Mouse (Mus musculus): ENCODE measurements around the gene Gm17949.

The Gm17949 gene

DNA sequence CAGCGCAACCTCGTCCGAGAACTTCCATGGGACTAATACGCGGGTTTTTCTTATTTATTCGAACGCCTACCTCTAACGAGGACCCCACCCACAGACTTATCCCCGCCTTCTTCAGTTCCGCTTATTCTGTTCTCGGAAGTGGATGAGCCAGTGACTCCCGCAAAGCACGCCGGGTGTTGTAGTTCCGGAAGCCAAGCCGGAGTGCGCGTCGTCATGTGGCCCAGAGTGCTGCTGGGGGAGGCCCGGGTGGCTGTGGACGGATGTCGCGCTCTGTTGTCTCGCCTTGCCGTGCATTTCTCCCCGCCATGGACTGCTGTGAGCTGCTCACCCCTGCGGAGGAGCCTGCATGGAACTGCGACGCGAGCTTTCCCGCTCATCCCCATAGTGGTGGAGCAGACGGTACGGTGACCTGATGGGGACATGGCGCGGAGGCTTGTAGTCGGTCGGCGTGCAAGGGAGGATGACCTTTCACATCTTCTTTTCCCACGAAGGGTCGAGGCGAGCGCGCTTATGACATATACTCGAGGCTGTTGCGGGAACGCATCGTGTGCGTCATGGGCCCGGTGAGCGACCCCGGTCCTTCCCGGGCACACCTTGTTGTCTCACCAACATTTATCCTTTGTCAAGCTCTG lies 21.0 kb upstream of the Gm17949 start, which contains the start of gene Clpp:
TSS of gene Clpp (plus strand) at position 191 of the 632 bp plus-strand sequence.
- DNase-seq (ENCODE audit: low read depth, low spot score), result peak; percentile 98

DNA sequence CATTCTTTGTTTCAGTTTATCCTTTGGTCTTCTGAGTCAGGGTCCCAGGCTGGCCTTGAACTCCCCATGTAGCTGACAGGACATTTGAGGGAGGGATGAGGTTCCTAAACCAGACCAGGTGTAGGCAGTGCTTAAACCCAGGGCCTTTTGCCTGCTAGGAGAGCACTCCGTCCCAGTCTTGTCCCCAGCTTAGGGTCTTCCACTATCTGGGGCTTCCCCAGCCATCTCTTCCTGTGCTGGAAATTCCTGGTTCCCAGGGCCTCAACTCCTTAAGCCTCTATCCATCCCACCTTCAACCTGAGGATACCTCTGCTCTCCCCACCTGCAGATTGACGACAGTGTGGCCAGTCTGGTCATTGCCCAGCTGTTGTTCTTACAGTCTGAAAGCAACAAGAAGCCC lies 20.3 kb upstream of the Gm17949 start:
- no peak for DNase-seq (ENCODE audit: low read depth, low spot score)

DNA sequence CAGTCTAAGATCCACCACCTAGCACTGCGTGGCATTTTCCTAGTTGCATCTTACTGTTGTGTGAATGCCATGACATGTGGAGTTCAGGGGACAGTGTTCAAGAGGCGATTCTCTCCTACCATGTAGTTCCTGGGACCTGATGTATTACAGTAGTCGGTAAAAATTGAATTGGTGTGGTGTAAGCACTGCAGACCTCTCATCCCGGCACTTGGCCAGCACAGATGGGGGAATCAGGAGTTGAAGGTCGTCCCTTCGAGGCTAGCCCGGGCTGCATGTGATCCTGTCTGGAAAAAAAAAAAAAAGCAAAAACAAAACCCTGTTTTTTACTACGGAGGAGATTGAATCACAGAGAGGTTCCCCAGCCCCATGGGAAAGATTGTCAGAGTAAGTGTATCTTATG lies 16.2 kb upstream of the Gm17949 start:
- no peak for DNase-seq (ENCODE audit: low read depth, low spot score)

DNA sequence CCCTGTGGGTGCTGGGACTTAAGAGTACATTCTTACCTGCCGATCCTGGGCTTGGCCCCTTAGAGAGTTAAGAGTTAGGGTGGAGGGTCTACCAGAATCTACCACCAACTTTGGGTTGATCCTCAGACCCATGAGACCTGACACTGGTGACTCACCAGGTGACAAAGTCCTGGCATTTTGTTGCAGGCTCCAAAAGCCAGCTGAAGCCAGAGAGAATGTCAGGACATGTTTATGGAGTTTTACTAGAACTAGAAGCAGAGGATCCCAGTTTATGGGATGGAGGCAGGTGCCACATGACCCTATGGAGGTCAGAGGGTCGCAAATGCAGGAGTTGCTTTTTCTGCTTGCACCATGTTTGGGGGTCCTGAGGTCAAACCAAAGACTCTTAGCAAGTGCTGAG lies 14.8 kb upstream of the Gm17949 start:
- DNase-seq (ENCODE audit: low read depth, low spot score), result no peak

DNA sequence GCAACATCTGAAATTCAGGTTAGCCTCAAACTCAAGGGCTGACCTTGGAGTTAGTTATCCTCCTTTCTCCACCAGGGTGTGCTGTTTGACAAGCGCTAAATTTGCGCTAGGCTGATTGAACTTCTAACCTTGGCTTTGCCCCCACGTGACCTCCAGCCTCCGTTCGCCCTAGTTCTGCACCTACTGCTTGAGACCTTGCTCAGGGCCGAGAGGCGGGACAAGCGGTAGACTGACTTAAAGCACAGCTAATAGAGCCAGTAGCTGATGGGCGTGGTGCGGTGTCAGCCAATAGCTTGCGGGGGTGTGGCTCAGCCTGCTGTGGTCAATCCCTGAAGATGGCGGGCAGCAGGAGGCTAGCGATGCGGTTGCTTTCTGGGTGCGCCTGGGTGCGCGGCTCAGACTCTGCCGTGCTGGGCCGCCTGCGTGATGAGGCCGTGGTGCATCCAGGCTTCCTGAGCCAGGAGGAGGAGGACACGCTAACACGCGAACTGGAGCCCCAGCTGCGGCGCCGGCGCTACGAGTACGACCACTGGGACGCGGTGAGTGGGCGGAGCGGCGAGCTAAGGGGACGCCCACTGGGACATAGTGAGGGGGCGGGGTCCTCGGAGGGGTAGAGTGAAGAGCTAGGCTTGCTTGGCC lies 14.1 kb upstream of the Gm17949 start, which contains the start of gene Alkbh7:
TSS of gene Alkbh7 (plus strand) at position 311 of the 639 bp plus-strand sequence.
- peak; percentile 99 for DNase-seq (ENCODE audit: low read depth, low spot score)

DNA sequence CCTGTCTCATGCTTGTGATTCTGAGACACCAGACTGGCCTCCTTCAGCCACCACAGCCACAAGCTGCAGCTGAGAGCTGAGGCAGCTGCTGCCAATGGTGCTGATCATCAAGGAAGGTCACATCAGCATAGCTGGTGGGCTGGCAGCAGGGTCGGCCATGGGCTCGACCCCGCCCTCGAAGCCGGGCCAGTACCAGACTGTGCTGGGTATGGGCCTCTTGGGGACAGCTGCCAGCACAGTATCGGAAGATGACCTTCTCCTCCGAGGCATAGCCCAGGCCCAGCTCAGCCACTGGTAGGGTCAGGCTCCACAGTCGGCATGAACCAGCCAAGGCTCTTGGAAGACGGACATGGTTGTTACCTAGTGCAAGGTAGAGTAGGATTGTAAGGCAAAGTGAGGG lies 11.9 kb upstream of the Gm17949 start:
- no peak for DNase-seq (ENCODE audit: low read depth, low spot score)

DNA sequence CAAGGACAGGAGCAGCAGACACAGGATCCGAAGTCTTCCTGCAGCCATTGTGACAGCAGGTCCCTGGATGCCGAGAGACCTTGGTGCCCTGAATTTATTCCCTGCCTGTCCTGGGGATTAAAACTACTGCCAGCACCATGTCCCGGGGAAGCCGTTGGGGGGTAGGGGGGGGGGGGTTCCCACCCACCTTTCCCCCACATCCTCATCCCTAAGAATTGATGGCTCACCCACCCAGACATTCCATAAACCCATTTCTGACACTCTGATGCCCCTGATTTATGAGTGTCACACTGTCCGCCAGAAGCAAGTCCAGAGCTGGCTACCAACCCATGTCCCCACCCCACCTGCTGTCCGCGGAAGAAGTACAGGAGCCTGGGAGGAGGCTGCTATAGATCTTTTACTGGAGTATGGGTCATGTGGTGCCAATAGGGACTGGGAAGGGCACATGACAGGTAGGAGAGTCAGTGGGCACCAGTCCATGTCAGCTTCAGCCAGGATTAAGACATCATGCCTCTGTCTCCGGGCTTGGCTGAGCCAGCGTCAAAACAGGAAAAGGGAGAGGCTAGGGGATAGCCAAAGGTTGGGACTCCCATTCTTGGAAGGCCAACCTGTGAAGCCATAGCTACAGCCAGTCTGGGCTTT lies 11.2 kb upstream of the Gm17949 start, which contains the start of gene Pspn:
TSS of gene Pspn (minus strand) at position 51 of the 642 bp plus-strand sequence.
- no peak for DNase-seq (ENCODE audit: low read depth, low spot score)

DNA sequence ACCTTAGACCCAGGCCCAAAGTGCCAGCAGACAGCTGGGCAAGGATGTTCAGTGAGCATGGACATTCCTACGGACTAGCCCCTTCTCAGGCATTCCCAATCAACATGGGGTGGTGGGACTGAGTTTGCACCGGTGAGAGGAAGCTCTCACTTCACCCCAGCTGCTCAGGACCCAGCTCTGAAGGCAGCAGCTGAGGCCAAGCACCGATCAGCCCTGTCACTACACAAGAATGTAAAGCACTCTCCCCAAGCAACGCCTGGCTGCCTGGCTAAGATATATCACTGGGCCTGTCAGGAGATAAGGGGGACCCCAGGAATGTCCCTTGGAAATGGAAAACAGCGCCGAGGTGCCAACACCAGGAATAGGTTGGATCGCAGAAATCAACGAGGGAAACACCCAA lies 10.0 kb upstream of the Gm17949 start:
- DNase-seq (ENCODE audit: low read depth, low spot score), result no peak

DNA sequence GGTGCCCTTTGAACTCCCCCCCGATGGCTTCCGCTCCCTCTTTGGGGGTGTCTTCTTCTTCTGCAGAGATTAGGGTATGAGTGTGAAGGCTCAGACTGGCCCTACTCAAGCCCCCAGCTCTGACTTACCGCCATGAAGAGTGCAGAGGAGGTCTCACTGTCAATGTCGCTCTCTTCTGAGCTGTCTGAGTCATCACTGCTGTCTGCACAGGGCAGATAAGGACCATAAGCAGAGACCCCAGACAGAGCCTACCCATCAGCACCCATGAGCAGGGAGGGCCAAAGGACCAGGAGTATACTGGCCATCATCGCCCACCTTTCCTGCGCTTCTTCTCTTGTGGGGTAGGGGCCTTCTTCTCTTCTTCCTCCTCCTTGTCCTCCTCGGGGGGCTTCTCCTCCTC lies 7.3 kb upstream of the Gm17949 start:
- DNase-seq (ENCODE audit: low read depth, low spot score), result no peak

DNA sequence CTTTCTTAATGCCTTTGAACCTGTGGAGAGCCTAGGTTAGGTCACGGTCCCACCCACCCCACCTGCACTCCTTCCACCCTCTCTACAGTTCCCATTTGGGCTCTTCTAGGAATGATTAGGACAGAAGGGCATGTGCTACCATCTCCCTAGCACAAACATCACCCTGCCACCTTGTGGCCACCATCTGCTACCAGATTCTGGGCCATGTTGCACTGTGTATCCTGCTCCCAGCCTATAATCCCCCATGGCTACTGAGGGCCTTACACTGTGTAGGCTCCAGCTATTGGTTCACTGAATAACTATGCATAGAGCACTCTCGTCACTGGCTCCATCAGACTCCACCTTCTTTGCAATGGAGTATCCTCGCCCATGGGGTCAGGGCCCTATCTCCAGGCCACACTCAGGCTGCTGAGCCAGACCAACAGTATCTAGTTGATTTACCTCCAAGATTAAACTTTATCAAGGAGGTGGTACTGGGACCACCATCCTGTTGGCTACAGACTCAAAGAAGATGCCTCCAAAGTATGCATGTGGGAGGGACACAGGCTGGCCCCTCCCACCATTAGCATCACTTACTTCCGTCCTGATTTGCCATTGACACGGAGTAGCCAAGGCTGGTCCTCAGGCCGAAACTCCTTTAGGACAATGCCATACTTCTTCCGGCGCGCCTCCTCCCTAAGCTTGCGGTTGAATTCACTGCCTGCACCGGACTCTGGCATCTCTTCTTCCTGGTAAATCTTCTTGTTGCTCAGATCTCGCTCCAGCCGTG lies 3.9 kb upstream of the Gm17949 start:
- DNase-seq (ENCODE audit: low read depth, low spot score), result peak; percentile 33

DNA sequence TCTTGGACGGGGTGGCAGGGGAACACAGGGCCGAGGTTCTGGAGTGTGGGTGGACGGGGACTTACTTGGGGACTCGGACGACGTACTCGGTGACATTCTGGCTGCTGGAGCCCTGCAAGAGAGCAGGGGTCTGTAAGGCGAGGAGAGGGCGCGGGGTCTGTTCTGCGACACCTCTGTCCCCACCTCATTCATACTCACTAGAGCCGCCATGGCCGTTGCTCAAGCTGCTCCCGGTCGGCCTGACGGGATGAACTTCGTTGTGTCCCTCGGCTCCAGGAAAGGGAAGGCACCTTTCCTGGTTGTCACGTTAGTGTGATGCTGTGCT lies 396 bp upstream of the Gm17949 start:
- DNase-seq (ENCODE audit: low read depth, low spot score), result no peak

DNA sequence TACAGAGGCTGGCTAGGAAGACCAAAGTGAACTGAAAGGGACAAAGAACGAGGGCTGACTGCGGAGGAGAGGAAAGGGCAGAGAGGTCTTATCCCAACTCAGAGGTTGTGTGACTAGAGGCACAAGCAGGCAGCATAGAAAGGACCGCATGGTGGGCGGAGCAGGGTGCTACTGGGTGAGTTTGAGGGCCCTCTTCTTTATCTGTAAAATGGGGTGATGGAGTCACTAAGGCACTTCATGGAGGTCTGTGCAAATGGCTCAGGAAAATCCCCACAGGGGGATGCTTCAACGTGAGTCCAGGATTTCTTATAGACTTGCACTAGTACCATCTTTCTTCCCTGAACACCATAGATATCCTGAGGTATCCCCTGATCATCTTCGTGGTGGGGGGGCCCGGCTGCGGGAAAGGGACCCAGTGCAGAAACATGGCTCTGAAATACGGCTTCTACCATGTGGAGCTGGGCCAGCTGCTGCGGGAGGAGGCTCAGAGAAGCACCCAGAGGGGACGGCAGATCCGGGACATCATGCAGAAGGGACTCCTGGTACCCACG lies 1.1 kb downstream of the Gm17949 start:
- no peak for DNase-seq (ENCODE audit: low read depth, low spot score)

DNA sequence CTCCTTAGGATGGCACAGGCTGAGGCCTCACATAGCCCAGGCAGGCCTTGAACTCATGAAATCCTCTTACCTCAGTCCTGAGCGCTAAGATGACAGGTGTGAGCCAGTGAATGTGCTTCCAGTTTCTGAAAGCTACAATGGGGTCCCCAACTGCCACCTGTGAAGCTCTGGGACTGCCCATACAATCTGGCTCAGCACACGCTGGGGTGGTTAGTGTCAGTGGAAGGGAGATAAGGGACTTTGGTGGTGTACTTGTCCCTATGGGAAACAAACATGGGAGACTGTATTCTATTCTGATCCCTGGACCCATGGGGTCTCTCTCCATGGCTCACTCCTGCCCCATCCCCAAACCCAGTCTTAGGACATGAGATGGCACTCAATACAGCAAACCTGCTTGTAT lies 8.4 kb downstream of the Gm17949 start:
- no peak for DNase-seq (ENCODE audit: low read depth, low spot score)

DNA sequence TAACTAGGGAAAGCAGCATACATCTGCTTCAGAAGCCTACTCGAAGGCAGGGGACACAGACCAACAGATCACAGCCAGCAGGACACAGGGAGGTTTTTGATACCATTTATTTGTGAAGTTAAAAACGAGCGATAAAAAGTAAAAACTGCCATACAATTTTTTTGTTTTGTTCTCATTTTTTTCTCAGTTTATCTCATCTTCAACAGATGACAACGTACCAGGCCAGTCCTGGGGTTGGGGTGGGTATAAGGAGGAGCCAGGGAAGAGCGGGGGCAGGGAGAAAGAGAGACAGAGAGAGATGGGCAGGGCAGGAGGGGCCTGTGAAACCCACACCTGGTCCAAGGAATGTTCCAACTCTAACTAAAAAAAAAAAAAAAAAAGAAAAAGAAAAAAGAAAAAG lies 9.7 kb downstream of the Gm17949 start:
- DNase-seq (ENCODE audit: low read depth, low spot score), result no peak

DNA sequence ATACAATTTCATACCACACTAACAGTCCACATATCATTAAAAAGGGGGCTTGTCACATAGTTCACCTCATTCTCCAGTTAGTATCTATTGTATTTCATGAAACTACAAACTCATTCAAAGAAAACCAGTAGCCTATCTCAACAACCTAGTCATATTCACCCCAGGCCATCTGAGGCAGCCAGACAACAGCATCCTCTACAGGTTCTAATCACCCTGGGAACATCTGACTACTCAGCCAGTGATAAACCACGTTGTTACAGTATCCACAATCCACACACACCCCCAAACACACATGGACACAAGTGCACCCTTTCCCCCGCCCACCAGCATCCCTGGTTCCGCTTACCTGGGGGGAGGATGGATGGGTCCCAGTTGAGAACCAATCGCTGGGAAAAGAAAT lies 16.2 kb downstream of the Gm17949 start:
- no peak for DNase-seq (ENCODE audit: low read depth, low spot score)

DNA sequence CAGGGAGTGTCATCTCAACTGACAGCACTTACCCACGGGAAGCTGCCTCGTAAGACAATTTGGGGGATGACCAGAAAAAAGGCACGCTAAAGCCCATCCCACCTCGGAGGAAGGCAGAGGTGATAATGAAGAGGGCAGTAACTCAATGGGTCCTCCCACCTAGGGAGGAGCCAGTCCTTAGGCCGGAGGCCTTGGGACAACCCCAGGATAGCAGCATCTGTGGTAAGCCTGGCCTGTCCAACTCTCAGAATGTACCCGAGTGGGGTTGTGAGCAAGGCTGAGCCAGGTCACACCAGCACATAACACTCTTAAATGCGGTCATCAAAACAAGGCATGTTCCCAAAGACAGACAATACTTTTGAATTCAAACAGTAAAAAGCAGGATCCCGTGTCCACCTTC lies 18.4 kb downstream of the Gm17949 start:
- DNase-seq (ENCODE audit: low read depth, low spot score), result no peak

DNA sequence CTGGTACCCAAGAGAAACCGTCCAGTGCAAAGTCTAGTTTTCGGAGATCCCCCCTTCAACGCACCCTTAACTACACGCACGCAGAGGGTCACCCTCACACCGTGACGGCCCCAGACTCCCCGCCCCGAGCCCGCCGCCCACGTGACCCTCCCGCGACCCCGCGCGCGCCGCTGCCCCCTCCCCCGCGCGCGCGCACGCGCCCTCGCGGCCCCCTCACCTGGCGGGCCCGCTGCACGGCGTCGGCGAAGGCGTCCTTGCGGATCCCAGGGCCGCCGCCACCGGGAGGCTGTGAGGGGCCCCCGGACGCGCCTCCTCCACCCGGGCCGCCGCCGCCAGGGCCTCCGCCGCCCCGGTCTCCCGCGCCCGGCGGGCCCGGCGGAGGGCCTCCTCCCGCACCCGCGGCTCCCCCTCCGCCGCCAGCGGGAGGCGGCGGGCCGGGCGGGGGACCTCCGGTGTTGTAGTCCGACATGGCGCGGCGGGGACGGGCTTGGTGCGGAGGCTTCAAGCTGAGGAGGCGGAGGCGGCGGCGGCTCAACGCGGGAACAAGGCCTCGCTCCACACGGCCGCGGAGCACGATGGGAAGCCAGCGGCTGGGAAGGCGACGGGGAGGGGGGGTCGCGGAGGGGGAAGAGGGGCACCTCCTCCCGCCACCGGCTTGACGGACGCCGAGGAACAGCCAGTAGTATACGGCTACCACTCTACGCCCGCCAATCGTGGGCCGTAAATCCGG lies 19.8 kb downstream of the Gm17949 start, which contains the start of gene Khsrp:
TSS of gene Khsrp (minus strand) at position 592 of the 730 bp plus-strand sequence.
- peak; percentile 63 for DNase-seq (ENCODE audit: low read depth, low spot score)

DNA sequence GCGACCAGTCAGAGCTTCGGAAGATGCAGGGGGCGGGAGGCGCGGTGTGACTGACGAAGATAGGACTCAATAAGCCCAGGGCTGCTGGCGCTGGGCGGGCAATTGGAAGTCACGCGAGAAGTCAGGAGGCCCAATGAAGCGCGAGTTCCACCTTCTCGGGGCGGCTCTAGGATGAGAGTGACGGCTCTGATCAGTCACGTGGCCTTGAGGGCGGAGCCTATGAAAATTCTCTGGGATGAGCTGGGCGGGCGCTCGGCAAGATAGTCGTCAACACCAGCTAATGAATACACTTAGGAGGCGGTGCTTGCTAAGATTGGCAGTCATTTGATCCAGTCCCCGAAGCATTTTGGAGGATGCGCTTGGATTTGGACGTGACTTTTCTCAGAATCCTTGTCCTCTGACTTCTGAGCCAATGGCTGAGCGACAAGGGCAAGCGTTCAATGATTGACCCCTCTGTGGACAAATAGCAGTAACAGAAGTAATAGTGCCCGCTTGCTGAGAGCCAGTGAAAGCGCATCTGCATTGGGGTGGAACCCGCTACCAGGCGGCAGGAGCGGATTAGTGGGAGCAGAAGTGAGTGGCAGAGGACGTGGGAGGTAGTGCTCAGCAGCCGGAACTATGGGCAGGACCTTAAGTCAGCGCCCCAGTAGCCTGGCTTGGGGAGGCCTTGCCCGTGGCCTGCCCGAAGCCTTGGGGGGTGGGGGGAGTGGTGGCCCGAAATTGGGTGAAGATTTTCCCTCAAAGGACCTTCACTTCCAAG lies 20.6 kb downstream of the Gm17949 start:
- peak; percentile 100 for DNase-seq (ENCODE audit: low read depth, low spot score)

DNA sequence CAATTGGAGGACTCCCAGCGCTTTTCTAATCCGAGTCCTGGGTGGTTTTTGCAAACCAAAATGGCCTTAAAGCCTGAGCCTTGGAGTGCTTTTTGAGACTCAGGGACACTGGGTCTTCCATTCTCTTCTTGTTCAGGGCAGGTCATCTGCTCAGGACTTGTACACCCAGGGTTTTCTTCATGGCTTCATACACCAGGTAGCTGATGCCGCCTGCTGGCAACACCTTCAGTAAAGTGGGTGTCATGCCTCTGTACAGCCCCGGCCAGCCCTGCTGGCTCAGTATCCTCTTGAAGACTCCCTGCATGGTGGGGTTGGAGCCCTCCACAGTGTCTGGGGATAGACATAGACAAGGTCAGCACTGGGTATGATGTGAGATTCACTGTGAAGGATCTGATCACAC lies 21.6 kb downstream of the Gm17949 start:
- DNase-seq (ENCODE audit: low read depth, low spot score), result peak; percentile 24

DNA sequence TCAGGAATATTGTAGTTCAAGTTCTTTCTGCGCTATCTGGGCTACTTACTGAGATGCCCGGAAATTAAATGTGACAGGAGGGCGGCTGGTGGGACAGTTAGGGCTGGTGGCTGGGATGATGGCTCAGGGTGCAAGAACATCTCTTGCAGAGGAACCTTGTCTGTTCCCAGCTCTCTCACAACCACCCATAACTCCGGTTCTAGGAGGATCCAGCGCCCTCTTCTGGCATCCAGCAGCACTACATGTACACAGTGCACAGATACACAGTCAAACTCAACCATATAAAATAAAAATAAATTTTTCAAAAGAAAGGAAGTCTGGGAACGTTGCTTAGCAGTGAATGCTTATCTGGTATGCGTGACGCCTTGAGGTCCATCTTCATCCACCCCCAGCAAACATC lies 27.7 kb downstream of the Gm17949 start:
- DNase-seq (ENCODE audit: low read depth, low spot score), result peak; percentile 20

Data from CD4-positive, CD25-positive, alpha-beta regulatory T cell, adult 2 months (primary cell).